Mouse (Mus musculus) myocyte (in vitro differentiated cells): ENCODE measurements around the gene Gm42906. TPM values are rescaled to one million over a fixed set of nuclear protein-coding genes. Genes with fewer than 3 reads are reported as not detected.

Experiments
- H3K27me3 ChIP-seq: one replicate; pipeline ENCODE4 v1.6.1; 2011; ENCODE audit not compliant: control insufficient read depth, insufficient read depth, insufficient read length
- H3K36me3 ChIP-seq: one replicate; pipeline ENCODE4 v1.6.1; 2011; ENCODE audit not compliant: control insufficient read depth, insufficient read depth
- H3K4me2 ChIP-seq: one replicate; pipeline ENCODE4 v1.6.1; 2011; ENCODE audit warnings: low read depth, control low read depth
- H3K4me3 ChIP-seq: one replicate; pipeline ENCODE4 v1.5.1; 2011; ENCODE audit warnings: mild to moderate bottlenecking, control low read depth, moderate library complexity
- H3K79me2 ChIP-seq: one replicate; pipeline ENCODE4 v1.6.1; 2011; ENCODE audit not compliant: control insufficient read depth, insufficient read depth
- H3ac ChIP-seq: one replicate; pipeline ENCODE4 v1.6.1; 2011; ENCODE audit not compliant: control insufficient read depth, insufficient read length
- CEBPB ChIP-seq: IDR thresholded peaks from 2 replicates; pipeline ENCODE4 v1.6.1; 2011; ENCODE audit warnings: mild to moderate bottlenecking, moderate library complexity; ENCODE audit not compliant: poor library complexity, insufficient read depth, severe bottlenecking
- E2F4 ChIP-seq: IDR thresholded peaks from one replicate; pipeline ENCODE4 v1.6.1; 2011; ENCODE audit warnings: mild to moderate bottlenecking, control low read depth, moderate library complexity; ENCODE audit not compliant: insufficient read depth
- MAX ChIP-seq: IDR thresholded peaks from one replicate; pipeline ENCODE4 v1.6.1; 2011; ENCODE audit warnings: low read depth, mild to moderate bottlenecking, control low read depth
- MYOD1 ChIP-seq, 3 experiments: IDR thresholded peaks; one replicate each; pipeline ENCODE4 v1.6.1; 2011; ENCODE audit warnings: control low read depth in 2 of 3, low read depth in 2 of 3, mild to moderate bottlenecking in 2 of 3, moderate library complexity in 1 of 3; ENCODE audit not compliant: insufficient read length in 2 of 3, control insufficient read depth in 1 of 3
- MYOG ChIP-seq, 3 experiments: IDR thresholded peaks; one replicate each; pipeline ENCODE4 v1.6.1; 2011; ENCODE audit warnings: control low read depth in 2 of 3, low read depth in 2 of 3, mild to moderate bottlenecking in 2 of 3; ENCODE audit not compliant: insufficient read length in 2 of 3, control insufficient read depth in 1 of 3, insufficient read depth in 1 of 3
- POLR2A ChIP-seq: IDR thresholded peaks from one replicate; pipeline ENCODE4 v1.6.1; 2011; ENCODE audit warnings: low read depth, mild to moderate bottlenecking, control low read depth, moderate library complexity; ENCODE audit not compliant: insufficient read length
- POLR2AphosphoS2 ChIP-seq: IDR thresholded peaks from one replicate; pipeline ENCODE4 v1.6.1; 2011; ENCODE audit warnings: low read depth, control low read depth; ENCODE audit not compliant: insufficient read length
- REST ChIP-seq: IDR thresholded peaks from one replicate; pipeline ENCODE4 v1.6.1; 2011; ENCODE audit warnings: mild to moderate bottlenecking, control low read depth, moderate library complexity; ENCODE audit not compliant: insufficient read depth, insufficient read length
- SRF ChIP-seq: IDR thresholded peaks from one replicate; pipeline ENCODE4 v1.6.1; 2011; ENCODE audit warnings: low read depth; ENCODE audit not compliant: control insufficient read depth, insufficient read length
- TCF12 ChIP-seq: IDR thresholded peaks from one replicate; pipeline ENCODE4 v1.6.1; 2011; ENCODE audit warnings: mild to moderate bottlenecking, control low read depth; ENCODE audit not compliant: poor library complexity, insufficient read depth, severe bottlenecking
- TCF3 ChIP-seq: IDR thresholded peaks from one replicate; pipeline ENCODE4 v1.6.1; 2011; ENCODE audit warnings: low read depth, control low read depth; ENCODE audit not compliant: insufficient read length
- USF1 ChIP-seq: IDR thresholded peaks from one replicate; pipeline ENCODE4 v1.6.1; 2011; ENCODE audit warnings: low read depth, mild to moderate bottlenecking, control low read depth, moderate library complexity
- polyA plus RNA-seq: library from polyadenylated mRNA; unstranded; fragments of >200 nt; fragmentation: generic; extraction: Trizol; gene quantifications from one replicate; pipeline ENCODE4 v1.2.1, GENCODE M21; 2012; ENCODE audit warnings: missing spikeins

Gene Gm42906
- polyA plus RNA-seq, 1 experiment: not detected

GRCm38 (mm10) chr5:151266896-151267634 lies 160.9 kb downstream of the Gm42906 start:
- H3K27me3 ChIP-seq: no peaks in the 10 kb centered on the region
- no peaks in the 10 kb centered on the region for H3K36me3 ChIP-seq
- TF ChIP-seq TCF3 (no peak), MYOG (IDR thresholded peaks at IDR 0.05; ENCODE audit: control insufficient read depth in 1 of 3, insufficient read depth in 1 of 3, insufficient read length in 2 of 3, low read depth in 2 of 3) (no peak), SRF (no peak), MYOD1 (IDR thresholded peaks at IDR 0.05; ENCODE audit: control insufficient read depth in 1 of 3, insufficient read length in 2 of 3, low read depth in 2 of 3) (no peak), MAX (no peak), REST (no peak), POLR2A (no peak), CEBPB (no peak), TCF12 (no peak)
- H3K4me3 ChIP-seq: no peak overlapping the region
- H3K4me2 ChIP-seq: no peak overlapping the region
- H3ac ChIP-seq: no peak overlapping the region
- H3K79me2 ChIP-seq: no peaks in the 10 kb centered on the region

GRCm38 (mm10) chr5:151261558-151261957 lies 166.4 kb downstream of the Gm42906 start:
- Histone ChIP-seq H3K4me2 (no peak overlapping the region), H3K4me3 (no peak overlapping the region), H3ac (no peak overlapping the region), H3K36me3 (no peaks in the 10 kb centered on the region), H3K27me3 (no peaks in the 10 kb centered on the region), H3K79me2 (no peaks in the 10 kb centered on the region)
- TF ChIP-seq CEBPB: no peak
- no peak for TF ChIP-seq E2F4
- TF ChIP-seq MAX: no peak
- TF ChIP-seq SRF: no peak
- TF ChIP-seq MYOD1 (IDR thresholded peaks at IDR 0.05; ENCODE audit: control insufficient read depth in 1 of 3, insufficient read length in 2 of 3, low read depth in 2 of 3): no peak
- no peak for TF ChIP-seq TCF12
- TF ChIP-seq REST: no peak
- TF ChIP-seq TCF3: no peak
- no peak for TF ChIP-seq USF1
- no peak for TF ChIP-seq POLR2A
- TF ChIP-seq MYOG (IDR thresholded peaks at IDR 0.05; ENCODE audit: control insufficient read depth in 1 of 3, insufficient read depth in 1 of 3, insufficient read length in 2 of 3, low read depth in 2 of 3): no peak
- TF ChIP-seq POLR2AphosphoS2: no peak

GRCm38 (mm10) chr5:151252213-151252612 lies 175.8 kb downstream of the Gm42906 start:
- no peak overlapping the region for H3ac ChIP-seq
- no peaks in the 10 kb centered on the region for H3K27me3 ChIP-seq
- no peak overlapping the region for H3K4me3 ChIP-seq
- TF ChIP-seq REST: no peak
- no peak for TF ChIP-seq POLR2A
- peak overlapping the region; percentile 71 for H3K4me2 ChIP-seq
- H3K36me3 ChIP-seq: no peaks in the 10 kb centered on the region
- no peaks in the 10 kb centered on the region for H3K79me2 ChIP-seq

DNA sequence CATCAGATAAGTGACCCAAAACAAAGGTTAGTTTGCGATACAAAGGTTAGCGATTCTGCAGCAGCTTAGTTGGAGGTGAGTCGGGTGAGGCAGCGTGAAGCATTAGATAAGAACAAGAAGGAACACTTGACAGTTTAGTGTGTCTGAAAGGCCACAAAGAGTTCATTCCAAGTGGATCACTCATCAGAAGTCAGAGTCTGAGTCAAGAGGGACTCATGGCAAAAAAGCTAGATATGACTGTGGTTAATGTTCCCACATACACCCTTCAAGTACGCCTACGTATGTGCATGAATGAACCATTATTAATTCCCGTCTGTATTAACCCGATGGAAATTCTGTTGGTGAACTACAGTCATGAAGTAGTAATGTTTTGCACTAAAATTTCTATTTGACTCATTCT lies 176.3 kb downstream of the Gm42906 start:
- no peaks in the 10 kb centered on the region for H3K36me3 ChIP-seq
- no peaks in the 10 kb centered on the region for H3K79me2 ChIP-seq
- H3K4me3 ChIP-seq: no peak overlapping the region
- H3ac ChIP-seq: no peak overlapping the region
- H3K27me3 ChIP-seq: no peaks in the 10 kb centered on the region
- TF ChIP-seq MYOD1 (IDR thresholded peaks at IDR 0.05; ENCODE audit: control insufficient read depth in 1 of 3, insufficient read length in 2 of 3, low read depth in 2 of 3) (no peak), SRF (no peak), USF1 (no peak), CEBPB (no peak), MYOG (IDR thresholded peaks at IDR 0.05; ENCODE audit: control insufficient read depth in 1 of 3, insufficient read depth in 1 of 3, insufficient read length in 2 of 3, low read depth in 2 of 3) (no peak), REST (no peak), MAX (no peak), POLR2A (no peak), TCF12 (no peak), TCF3 (no peak), POLR2AphosphoS2 (no peak), E2F4 (no peak)
- peak overlapping the region; percentile 71 for H3K4me2 ChIP-seq
